Comparison of ENCODE assay signal across 15 mouse cellular contexts in genomic region chr16:13001288-13001880, GRCm38 (mm10).
"Had no signal": no experiment of that assay in that cellular context is flagged by ENCODE, and none has a peak within 500 bp of the region (broad histone marks: within the 10 kb centered on the region; RNA-seq: fewer than 3 reads in every experiment).

No protein-coding gene starts in this region.

- H3K4me2 ChIP-seq: limb, embryonic 13.5 days; lung, embryonic 15.5 days; neural tube, embryonic 15.5 days had no signal

- H3K9me3 ChIP-seq: limb, embryonic 13.5 days; lung, embryonic 15.5 days; midbrain, embryonic 10.5 days had no signal

- H3K27me3 ChIP-seq: limb, embryonic 13.5 days; lung, embryonic 15.5 days; neural tube, embryonic 15.5 days had no signal

- DNase-seq: left cerebral cortex, postnatal 4 days; midbrain, embryonic 14.5 days; right cerebral cortex, postnatal 4 days; spleen, adult 18-20 months; thymus, adult 18-20 months; thymus, postnatal 14 days had no signal

- H3K9ac ChIP-seq: limb, embryonic 13.5 days; liver, embryonic 14.5 days; lung, embryonic 15.5 days; neural tube, embryonic 15.5 days had no signal

- H3K4me1 ChIP-seq: limb, embryonic 13.5 days; lung, embryonic 15.5 days; midbrain, embryonic 10.5 days; neural tube, embryonic 15.5 days had no signal

- ATAC-seq: hindbrain, embryonic 16.5 days; inflammation-experienced regulatory T-cells, adult 6 months; intestine, postnatal 0 days had no signal

- H3K27ac ChIP-seq: limb, embryonic 13.5 days; liver, embryonic 14.5 days; lung, embryonic 15.5 days; midbrain, embryonic 10.5 days; neural tube, embryonic 15.5 days had no signal

- H3K4me3 ChIP-seq: limb, embryonic 13.5 days; lung, embryonic 15.5 days; midbrain, embryonic 10.5 days; myocyte; neural tube, embryonic 15.5 days had no signal

- H3K36me3 ChIP-seq: limb, embryonic 13.5 days; lung, embryonic 15.5 days; midbrain, embryonic 10.5 days; neural tube, embryonic 15.5 days had no signal
